10 mouse cellular contexts compared by ENCODE assay signal in genomic region chr3:115768761-115769530, GRCm38 (mm10). TPM values are rescaled to one million over a fixed set of nuclear protein-coding genes. Genes with fewer than 3 reads are reported as not detected.
DNase-seq lines count a peak whose midpoint lies in the region; ATAC-seq lines count a peak whose summit lies in the region.
"Had no signal": no experiment of that assay in that cellular context is flagged by ENCODE, and none has a peak within 500 bp of the region (broad histone marks: within the 10 kb centered on the region; RNA-seq: fewer than 3 reads in every experiment).

No protein-coding gene starts in this region.

- whole genome bisulfite sequencing in heart, embryonic 14.5 days: 71% methylated on average over 19 of the region's 19 CpGs

- no peaks in the 10 kb centered on the region for H3K36me3 ChIP-seq in heart, embryonic 14.5 days (ENCODE audit: control insufficient read depth, insufficient read depth, low read length)
- H3K36me3 ChIP-seq: limb, embryonic 13.5 days had no signal

- H3K4me2 ChIP-seq in heart, embryonic 14.5 days (ENCODE audit: low read length): no peak overlapping the region
- H3K4me2 ChIP-seq: limb, embryonic 13.5 days had no signal

- H3K9ac ChIP-seq in heart, embryonic 14.5 days (ENCODE audit: low read length): no peak overlapping the region
- H3K9ac ChIP-seq: limb, embryonic 13.5 days had no signal

- H3K27ac ChIP-seq in heart, embryonic 14.5 days (replicated peaks in 1 of 2; ENCODE audit: control insufficient read depth in 1 of 2, insufficient read depth in 1 of 2, low read depth in 2 of 2, low read length in 2 of 2): peak overlapping the region; percentile 58 to 65
- H3K27ac ChIP-seq: limb, embryonic 13.5 days had no signal

- no peak for ATAC-seq in heart, embryonic 14.5 days (ENCODE audit: insufficient number of reproducible peaks, insufficient read depth, low FRiP score, low read depth)

- H3K27me3 ChIP-seq in heart, embryonic 14.5 days (ENCODE audit: control insufficient read depth, insufficient read depth, low read length): no peaks in the 10 kb centered on the region
- H3K27me3 ChIP-seq: limb, embryonic 13.5 days had no signal

- DNase-seq in retina, postnatal 1 day: peak; percentile 41
- DNase-seq in retina, embryonic 14.5 days (ENCODE audit: low spot score): no peak
- DNase-seq in liver: peak; percentile 8
- DNase-seq in ovary, postnatal 36 days (ENCODE audit: low spot score): no peak
- no peak for DNase-seq in cerebellum, adult 11-12 months
- DNase-seq in frontal cortex, postnatal 14 days (ENCODE audit: low spot score in 2 of 2): no peak
- no peak for DNase-seq in right cerebral cortex, postnatal 25 days
- DNase-seq: cerebellum, adult 11 months had no signal

- no peak overlapping the region for H3K4me3 ChIP-seq in heart, embryonic 14.5 days (ENCODE audit: control insufficient read depth in 1 of 2, insufficient read depth in 1 of 2, low read depth in 1 of 2, low read length in 2 of 2)
- H3K4me3 ChIP-seq: limb, embryonic 13.5 days had no signal

- peaks cover 4 to 14% of the 10 kb centered on the region in 2 experiments; a peak in 2 of 4 replicates for H3K4me1 ChIP-seq in heart, embryonic 14.5 days (ENCODE audit: control insufficient read depth in 2 of 2, insufficient read depth in 2 of 2, low read length in 2 of 2)
- H3K4me1 ChIP-seq: limb, embryonic 13.5 days had no signal

- H3K9me3 ChIP-seq in heart, embryonic 14.5 days (ENCODE audit: control insufficient read depth, low read length): no peaks in the 10 kb centered on the region
- H3K9me3 ChIP-seq: limb, embryonic 13.5 days had no signal

RNA-seq across cellular contexts. Expression of gene S1pr1, which starts 54.1 kb away (rescaled TPM):
- 74.7 and 79.5 TPM in 2 replicates for polyA plus RNA-seq in heart, embryonic 14.5 days (2014; fragmentation: Nextera tagmentation; extraction: Ambion mirVana)

Comparison
In these comparisons a context has a peak if more than half of its experiments do, and no peak if none do; other contexts are left out.
1. DNase-seq: peak in retina, postnatal 1 day (single experiment) and liver (single experiment); none in retina, embryonic 14.5 days (single experiment), ovary, postnatal 36 days (single experiment), cerebellum, adult 11-12 months (single experiment), frontal cortex, postnatal 14 days (0 of 2) and right cerebral cortex, postnatal 25 days (single experiment).